ENCODE assay signal across 21 mouse cellular contexts in genomic region chr9:13309807-13310206, GRCm38 (mm10). TPM values are rescaled to one million over a fixed set of nuclear protein-coding genes. Genes with fewer than 3 reads are reported as not detected.
A peak's percentile ranks its signal among the peaks of the same experiment; 100 is the strongest.
DNase-seq lines count a peak whose midpoint lies in the region; ATAC-seq and TF ChIP-seq lines count a peak whose summit lies in the region.
"Had no signal": no experiment of that assay in that cellular context is flagged by ENCODE, and none has a peak within 500 bp of the region (broad histone marks: within the 10 kb centered on the region; RNA-seq: fewer than 3 reads in every experiment).

No protein-coding gene starts in this region.

- TF ChIP-seq CTCF in heart, adult 2 months (IDR thresholded peaks at IDR 0.05) = no peak

- DNase-seq in heart, adult 11 months = peak; percentile 65
- no peak for DNase-seq in heart, adult 2 months
- DNase-seq in kidney, postnatal 10 days = peak; percentile 1
- no peak for DNase-seq in kidney, postnatal 4 days
- peak; percentile 80 for DNase-seq in midbrain, embryonic 11.5 days (ENCODE audit: low spot score, missing footprints)
- DNase-seq in urinary bladder, postnatal 4 days (ENCODE audit: low spot score in 2 of 2) = no peak
- DNase-seq in cerebellum, adult 11 months = no peak
- DNase-seq: adrenal gland, postnatal 14 days; cerebellum, postnatal 14 days; kidney, adult 9 months; kidney, postnatal 36 days; layer of hippocampus, postnatal 36 days; thymus, adult 2 months had no signal

- no peak overlapping the region for H3K27ac ChIP-seq in heart, adult 2 months
- no peak overlapping the region for H3K27ac ChIP-seq in midbrain, embryonic 11.5 days (ENCODE audit: low read depth, low read length)
- peak overlapping the region; percentile 63 for H3K27ac ChIP-seq in neural tube, embryonic 13.5 days (replicated peaks)
- H3K27ac ChIP-seq: embryonic facial prominence, embryonic 13.5 days; intestine, embryonic 15.5 days; limb, embryonic 15.5 days; liver, embryonic 15.5 days; macrophage; stomach, embryonic 15.5 days had no signal

- no peaks in the 10 kb centered on the region for H3K27me3 ChIP-seq in heart, adult 2 months (ENCODE audit: control insufficient read depth, insufficient read depth, low read length)
- H3K27me3 ChIP-seq in midbrain, embryonic 11.5 days (ENCODE audit: control insufficient read depth, insufficient read depth, low read length) = no peaks in the 10 kb centered on the region
- H3K27me3 ChIP-seq in neural tube, embryonic 13.5 days = no peaks in the 10 kb centered on the region
- H3K27me3 ChIP-seq: CH12.LX; embryonic facial prominence, embryonic 13.5 days; intestine, embryonic 15.5 days; limb, embryonic 15.5 days; liver, embryonic 15.5 days; stomach, embryonic 15.5 days had no signal

- no peak overlapping the region for H3K4me2 ChIP-seq in midbrain, embryonic 11.5 days
- no peak overlapping the region for H3K4me2 ChIP-seq in neural tube, embryonic 13.5 days
- H3K4me2 ChIP-seq: embryonic facial prominence, embryonic 13.5 days; intestine, embryonic 15.5 days; limb, embryonic 15.5 days; liver, embryonic 15.5 days; stomach, embryonic 15.5 days had no signal

- no peak overlapping the region for H3K4me3 ChIP-seq in heart, adult 2 months
- H3K4me3 ChIP-seq in midbrain, embryonic 11.5 days (ENCODE audit: low read depth, low read length) = no peak overlapping the region
- no peak overlapping the region for H3K4me3 ChIP-seq in neural tube, embryonic 13.5 days
- H3K4me3 ChIP-seq: embryonic facial prominence, embryonic 13.5 days; intestine, embryonic 15.5 days; limb, embryonic 15.5 days; liver, embryonic 15.5 days; stomach, embryonic 15.5 days had no signal

- peaks cover 8% of the 10 kb centered on the region for H3K36me3 ChIP-seq in heart, adult 2 months (ENCODE audit: control insufficient read depth, insufficient read depth, low read length)
- no peaks in the 10 kb centered on the region for H3K36me3 ChIP-seq in midbrain, embryonic 11.5 days (ENCODE audit: control insufficient read depth, insufficient read depth, low read length)
- no peaks in the 10 kb centered on the region for H3K36me3 ChIP-seq in neural tube, embryonic 13.5 days
- H3K36me3 ChIP-seq: embryonic facial prominence, embryonic 13.5 days; intestine, embryonic 15.5 days; limb, embryonic 15.5 days; liver, embryonic 15.5 days; stomach, embryonic 15.5 days had no signal

- ATAC-seq in midbrain, embryonic 11.5 days (ENCODE audit: low FRiP score) = peak; percentile 36
- ATAC-seq in neural tube, embryonic 13.5 days (ENCODE audit: low read depth) = no peak; the same call in 1 of the 2 replicates
- ATAC-seq: intestine, embryonic 15.5 days had no signal

- H3K79me2 ChIP-seq in heart, adult 2 months (replicated peaks; ENCODE audit: control insufficient read depth, insufficient read depth, low read length) = peaks cover 4% of the 10 kb centered on the region

- no peaks in the 10 kb centered on the region for H3K9me3 ChIP-seq in midbrain, embryonic 11.5 days (ENCODE audit: control insufficient read depth, low read length)
- H3K9me3 ChIP-seq in neural tube, embryonic 13.5 days = no peaks in the 10 kb centered on the region
- H3K9me3 ChIP-seq: embryonic facial prominence, embryonic 13.5 days; intestine, embryonic 15.5 days; limb, embryonic 15.5 days; liver, embryonic 15.5 days; stomach, embryonic 15.5 days had no signal

- peaks cover 14% of the 10 kb centered on the region for H3K4me1 ChIP-seq in heart, adult 2 months (ENCODE audit: control insufficient read depth, insufficient read depth, low read length)
- H3K4me1 ChIP-seq in midbrain, embryonic 11.5 days (ENCODE audit: control insufficient read depth, insufficient read depth, low read length) = peaks cover 19% of the 10 kb centered on the region
- peaks cover 70% of the 10 kb centered on the region for H3K4me1 ChIP-seq in neural tube, embryonic 13.5 days (replicated peaks)
- H3K4me1 ChIP-seq: intestine, embryonic 15.5 days; liver, embryonic 15.5 days had no signal

- WGBS in heart, adult 2 months = 80% methylated on average over 7 of the region's 7 CpGs
- 65% methylated on average over 7 of the region's 7 CpGs for WGBS in midbrain, embryonic 11.5 days
- WGBS in neural tube, embryonic 13.5 days = 52% methylated on average over 7 of the region's 7 CpGs

- TF ChIP-seq POLR2A in heart, adult 2 months (IDR thresholded peaks at IDR 0.05; ENCODE audit: insufficient read depth, low read depth, low read length) = no peak

- H3K9ac ChIP-seq in heart, adult 2 months (ENCODE audit: low read depth, low read length) = no peak overlapping the region
- H3K9ac ChIP-seq in midbrain, embryonic 11.5 days (ENCODE audit: low read length) = no peak overlapping the region
- H3K9ac ChIP-seq in neural tube, embryonic 13.5 days = peak overlapping the region; percentile 39; the same call in 1 of the 2 replicates
- H3K9ac ChIP-seq: embryonic facial prominence, embryonic 13.5 days; intestine, embryonic 15.5 days; limb, embryonic 15.5 days; liver, embryonic 15.5 days; stomach, embryonic 15.5 days had no signal

- no peak for TF ChIP-seq EP300 in heart, adult 2 months (IDR thresholded peaks at IDR 0.05; ENCODE audit: insufficient read depth, low read depth, low read length)

- intact Hi-C loops in heart, adult 2 months (cut with DNase I) = no loop called here

RNA-seq across cellular contexts. Expression of gene Maml2, which starts 12.1 kb away (rescaled TPM):
- 1 to 10 TPM; 5.7 to 6.5 TPM for total RNA-seq in heart, adult 2 months (2021)
- polyA plus RNA-seq in heart, adult 2 months (2012; rRNA removed) = 4.8 and 6.2 TPM in 2 replicates
- polyA plus RNA-seq in midbrain, embryonic 11.5 days (2014; fragmentation: Nextera tagmentation; extraction: Ambion mirVana) = 10.3 and 10.7 TPM in 2 replicates
- polyA plus RNA-seq in neural tube, embryonic 13.5 days (2015; fragmentation: Nextera tagmentation; extraction: Ambion mirVana) = 12.9 and 14.5 TPM in 2 replicates

Comparison
In these comparisons a context has a peak if more than half of its experiments do, and no peak if none do; other contexts are left out.
1. DNase-seq: peak in heart, adult 11 months (single experiment), kidney, postnatal 10 days (single experiment) and midbrain, embryonic 11.5 days (single experiment); none in heart, adult 2 months (0 of 2), kidney, postnatal 4 days (0 of 2), urinary bladder, postnatal 4 days (0 of 2) and cerebellum, adult 11 months (single experiment).